Mouse (Mus musculus) forebrain, embryonic 16.5 days (tissue): ENCODE data around the gene Uggt1. TPM values are rescaled to one million over a fixed set of nuclear protein-coding genes. Genes with fewer than 3 reads are reported as not detected.

ENCODE experiments used
- ATAC-seq: fragments of 200-750 bp; cut with Nextera tagmentation; 2 replicates; pipeline ENCODE4 v1.8.0; 2017; ENCODE audit warnings: mild to moderate bottlenecking, moderate library complexity
- H3K27ac ChIP-seq: fragments of 300-500 bp; sonication (generic); 2 replicates; pipeline ENCODE4 v1.5.1; 2014; ENCODE audit warnings: low read length, control low read depth
- H3K27me3 ChIP-seq: fragments of 300-500 bp; sonication (generic); replicated peaks from 2 replicates; pipeline ENCODE4 v1.6.1; 2014; ENCODE audit warnings: low read length; ENCODE audit not compliant: control insufficient read depth, insufficient read depth
- H3K36me3 ChIP-seq: fragments of 300-500 bp; sonication (generic); 2 replicates; pipeline ENCODE4 v1.6.1; 2014; ENCODE audit not compliant: control insufficient read depth, insufficient read depth
- H3K4me1 ChIP-seq: fragments of 300-500 bp; sonication (generic); replicated peaks from 2 replicates; pipeline ENCODE4 v1.6.1; 2014; ENCODE audit warnings: low read length; ENCODE audit not compliant: control insufficient read depth, insufficient read depth
- H3K4me2 ChIP-seq: fragments of 300-500 bp; sonication (generic); 2 replicates; pipeline ENCODE4 v1.6.1; 2014; ENCODE audit warnings: mild to moderate bottlenecking, low read length, control low read depth
- H3K4me3 ChIP-seq: fragments of 300-500 bp; sonication (generic); replicated peaks from 2 replicates; pipeline ENCODE4 v1.5.1; 2014; ENCODE audit warnings: mild to moderate bottlenecking, low read length, control low read depth
- H3K9ac ChIP-seq: fragments of 300-500 bp; sonication (generic); replicated peaks from 2 replicates; pipeline ENCODE4 v1.6.1; 2014; ENCODE audit warnings: low read depth, low read length, control low read depth
- H3K9me3 ChIP-seq: fragments of 300-500 bp; sonication (generic); 2 replicates; pipeline ENCODE4 v1.6.1; 2016; ENCODE audit warnings: low read length; ENCODE audit not compliant: control insufficient read depth
- WGBS: fragments of 180-500 bp; shearing (Covaris S2); extraction: QIAGEN DNeasy Blood & Tissue Kit; methylation state at CpG from one replicate; pipeline ENCODE4 v1.1.7; 2014; 5-methylcytosine and 5-hydroxymethylcytosine counted together
- polyA plus RNA-seq: library from polyadenylated mRNA; unstranded; fragments of >200 nt; fragmentation: Nextera tagmentation; extraction: Ambion mirVana; gene quantifications from 2 replicates; pipeline ENCODE4 v1.2.1, GENCODE M21; 2015

The Uggt1 gene
- polyA plus RNA-seq, 1 experiment from 2014 or later = 50.8 TPM

- H3K9me3 ChIP-seq = no peaks in the 10 kb centered on the region
- no peak for ATAC-seq
- H3K27ac ChIP-seq = no peak overlapping the region
- no peak overlapping the region for H3K9ac ChIP-seq
- H3K4me2 ChIP-seq = no peak overlapping the region
- H3K36me3 ChIP-seq = peaks cover 24% of the 10 kb centered on the region
- H3K4me1 ChIP-seq = no peaks in the 10 kb centered on the region
- no peaks in the 10 kb centered on the region for H3K27me3 ChIP-seq
- 82% methylated on average over 9 of the region's 9 CpGs for WGBS
- no peak overlapping the region for H3K4me3 ChIP-seq
Observed at GRCm38 (mm10) chr1:36228461-36228860, 16.1 kb downstream of the Uggt1 start.

- Histone ChIP-seq H3K4me1 (no peaks in the 10 kb centered on the region), H3K4me3 (no peak overlapping the region), H3K9me3 (no peaks in the 10 kb centered on the region), H3K27ac (no peak overlapping the region), H3K36me3 (peaks cover 26% of the 10 kb centered on the region), H3K4me2 (no peak overlapping the region), H3K9ac (no peak overlapping the region), H3K27me3 (no peaks in the 10 kb centered on the region)
- ATAC-seq = no peak
- WGBS = 83% methylated on average over 3 of the region's 3 CpGs
Observed at GRCm38 (mm10) chr1:36224648-36225047, 19.9 kb downstream of the Uggt1 start.

- H3K27me3 ChIP-seq = no peaks in the 10 kb centered on the region
- no peaks in the 10 kb centered on the region for H3K9me3 ChIP-seq
- H3K4me3 ChIP-seq = no peak overlapping the region
- ATAC-seq = no peak
- WGBS = 87% methylated on average over 4 of the region's 4 CpGs
- no peaks in the 10 kb centered on the region for H3K4me1 ChIP-seq
- no peak overlapping the region for H3K9ac ChIP-seq
- H3K27ac ChIP-seq = no peak overlapping the region
- H3K4me2 ChIP-seq = no peak overlapping the region
- peaks cover 14% of the 10 kb centered on the region for H3K36me3 ChIP-seq
Observed at GRCm38 (mm10) chr1:36214324-36214723, 30.2 kb downstream of the Uggt1 start.

GRCm38 (mm10) chr1:36201739-36202138, 42.8 kb downstream of the Uggt1 start:
- no peak for ATAC-seq
- Histone ChIP-seq H3K4me2 (no peak overlapping the region), H3K9ac (no peak overlapping the region), H3K4me1 (no peaks in the 10 kb centered on the region), H3K4me3 (no peak overlapping the region), H3K9me3 (no peaks in the 10 kb centered on the region), H3K36me3 (peaks cover 5% of the 10 kb centered on the region; the same call in 1 of the 2 replicates), H3K27me3 (no peaks in the 10 kb centered on the region), H3K27ac (no peak overlapping the region)
- 96% methylated on average over 12 of the region's 12 CpGs for WGBS

- WGBS = 94% methylated on average over 3 of the region's 3 CpGs
- no peaks in the 10 kb centered on the region for H3K4me1 ChIP-seq
- H3K27ac ChIP-seq = no peak overlapping the region
- H3K27me3 ChIP-seq = no peaks in the 10 kb centered on the region
- H3K36me3 ChIP-seq = peaks cover 33% of the 10 kb centered on the region
- no peak overlapping the region for H3K4me2 ChIP-seq
- no peak overlapping the region for H3K4me3 ChIP-seq
- H3K9ac ChIP-seq = no peak overlapping the region
- H3K9me3 ChIP-seq = no peaks in the 10 kb centered on the region
- ATAC-seq = no peak
Observed at GRCm38 (mm10) chr1:36194482-36194881, 50.0 kb downstream of the Uggt1 start.

GRCm38 (mm10) chr1:36191966-36192365, 52.6 kb downstream of the Uggt1 start:
- H3K4me3 ChIP-seq = no peak overlapping the region
- H3K27me3 ChIP-seq = no peaks in the 10 kb centered on the region
- 94% methylated on average over 11 of the region's 11 CpGs for WGBS
- H3K4me1 ChIP-seq = no peaks in the 10 kb centered on the region
- H3K36me3 ChIP-seq = peaks cover 38% of the 10 kb centered on the region
- no peak overlapping the region for H3K4me2 ChIP-seq
- H3K9me3 ChIP-seq = no peaks in the 10 kb centered on the region
- H3K27ac ChIP-seq = no peak overlapping the region
- ATAC-seq = no peak
- H3K9ac ChIP-seq = no peak overlapping the region

- Histone ChIP-seq H3K9ac (no peak overlapping the region), H3K36me3 (peaks cover 30% of the 10 kb centered on the region), H3K4me3 (no peak overlapping the region), H3K9me3 (no peaks in the 10 kb centered on the region), H3K4me2 (no peak overlapping the region), H3K4me1 (no peaks in the 10 kb centered on the region), H3K27me3 (no peaks in the 10 kb centered on the region), H3K27ac (no peak overlapping the region)
- WGBS = 90% methylated on average over 5 of the region's 5 CpGs
- no peak for ATAC-seq
Observed at GRCm38 (mm10) chr1:36180038-36180437, 64.5 kb downstream of the Uggt1 start.

- ATAC-seq = no peak
- Histone ChIP-seq H3K4me2 (no peak overlapping the region), H3K27ac (no peak overlapping the region), H3K9ac (no peak overlapping the region), H3K9me3 (no peaks in the 10 kb centered on the region), H3K4me3 (no peak overlapping the region), H3K27me3 (no peaks in the 10 kb centered on the region), H3K4me1 (no peaks in the 10 kb centered on the region), H3K36me3 (peaks cover 20% of the 10 kb centered on the region)
- 85% methylated on average over 8 of the region's 8 CpGs for WGBS
Observed at GRCm38 (mm10) chr1:36173461-36173860, 71.1 kb downstream of the Uggt1 start.

GRCm38 (mm10) chr1:36172941-36173340, 71.6 kb downstream of the Uggt1 start:
- Histone ChIP-seq H3K27me3 (no peaks in the 10 kb centered on the region), H3K9ac (no peak overlapping the region), H3K9me3 (no peaks in the 10 kb centered on the region), H3K4me1 (no peaks in the 10 kb centered on the region), H3K27ac (no peak overlapping the region), H3K36me3 (peaks cover 20% of the 10 kb centered on the region), H3K4me2 (no peak overlapping the region), H3K4me3 (no peak overlapping the region)
- no peak for ATAC-seq
- 98% methylated on average over 6 of the region's 6 CpGs for WGBS

GRCm38 (mm10) chr1:36162687-36163086, 81.8 kb downstream of the Uggt1 start:
- Histone ChIP-seq H3K9me3 (no peaks in the 10 kb centered on the region), H3K27me3 (no peaks in the 10 kb centered on the region), H3K4me2 (no peak overlapping the region), H3K9ac (no peak overlapping the region), H3K27ac (no peak overlapping the region), H3K36me3 (peaks cover 24% of the 10 kb centered on the region; the same call in 1 of the 2 replicates), H3K4me3 (no peak overlapping the region), H3K4me1 (no peaks in the 10 kb centered on the region)
- no peak for ATAC-seq
- WGBS = 83% methylated on average over 8 of the region's 8 CpGs
